Mouse (Mus musculus) intestine, postnatal 0 days (tissue): ENCODE results near the gene Timp3. TPM values are rescaled to one million over a fixed set of nuclear protein-coding genes. Genes with fewer than 3 reads are reported as not detected.
A peak's percentile ranks its signal among the peaks of the same experiment; 100 is the strongest.
"Not testable (repeated sequence)": the region's sequence is repeated elsewhere in the genome, so short reads cannot be mapped to it uniquely, and the experiment has no call there.

Experiments
- ATAC-seq: fragments of 200-750 bp; cut with Nextera tagmentation; 2 replicates; pipeline ENCODE4 v1.8.0; 2017; ENCODE audit warnings: mild to moderate bottlenecking, moderate TSS enrichment, moderate library complexity
- H3K27ac ChIP-seq: fragments of 300-500 bp; sonication (generic); 2 replicates; pipeline ENCODE4 v1.5.1; 2014; ENCODE audit warnings: mild to moderate bottlenecking, low read depth, low read length, moderate library complexity
- H3K27me3 ChIP-seq: fragments of 300-500 bp; sonication (generic); replicated peaks from 2 replicates; pipeline ENCODE4 v1.6.1; 2014; ENCODE audit warnings: low read length, mixed read lengths; ENCODE audit not compliant: control insufficient read depth, insufficient read depth
- H3K36me3 ChIP-seq: fragments of 300-500 bp; sonication (generic); 2 replicates; pipeline ENCODE4 v1.6.1; 2014; ENCODE audit warnings: mild to moderate bottlenecking, moderate library complexity; ENCODE audit not compliant: control insufficient read depth, insufficient read depth
- H3K4me1 ChIP-seq: fragments of 300-500 bp; sonication (generic); replicated peaks from 2 replicates; pipeline ENCODE4 v1.6.1; 2014; ENCODE audit warnings: antibody characterized with exemption, low read length, mixed read lengths; ENCODE audit not compliant: control insufficient read depth, insufficient read depth
- H3K4me2 ChIP-seq: fragments of 300-500 bp; sonication (generic); replicated peaks from 2 replicates; pipeline ENCODE4 v1.6.1; 2014; ENCODE audit warnings: low read depth, mild to moderate bottlenecking, moderate library complexity
- H3K4me3 ChIP-seq: fragments of 300-500 bp; sonication (generic); 2 replicates; pipeline ENCODE4 v1.5.1; 2014; ENCODE audit warnings: low read depth, low read length
- H3K9ac ChIP-seq: fragments of 300-500 bp; sonication (generic); 2 replicates; pipeline ENCODE4 v1.6.1; 2014; ENCODE audit warnings: mild to moderate bottlenecking, low read depth, low read length
- H3K9me3 ChIP-seq: fragments of 300-500 bp; sonication (generic); 2 replicates; pipeline ENCODE4 v1.6.1; 2016; ENCODE audit warnings: mixed run types; ENCODE audit not compliant: control insufficient read depth
- CTCF ChIP-seq: sonication (generic); IDR thresholded peaks from 2 replicates; pipeline ENCODE4 v1.5.1; 2016; ENCODE audit warnings: low read depth, mild to moderate bottlenecking, control low read depth, antibody characterized with exemption, moderate library complexity
- WGBS: fragments of 180-500 bp; shearing (Covaris S2); extraction: QIAGEN DNeasy Blood & Tissue Kit; methylation state at CpG from one replicate; pipeline ENCODE4 v1.1.7; 2014; 5-methylcytosine and 5-hydroxymethylcytosine counted together
- polyA plus RNA-seq: library from polyadenylated mRNA; unstranded; fragments of >200 nt; fragmentation: Nextera tagmentation; extraction: Ambion mirVana; gene quantifications from 2 replicates; pipeline ENCODE4 v1.2.1, GENCODE M21; 2015

Gene Timp3
- polyA plus RNA-seq, 1 experiment from 2014 or later: 24.2 TPM

DNA sequence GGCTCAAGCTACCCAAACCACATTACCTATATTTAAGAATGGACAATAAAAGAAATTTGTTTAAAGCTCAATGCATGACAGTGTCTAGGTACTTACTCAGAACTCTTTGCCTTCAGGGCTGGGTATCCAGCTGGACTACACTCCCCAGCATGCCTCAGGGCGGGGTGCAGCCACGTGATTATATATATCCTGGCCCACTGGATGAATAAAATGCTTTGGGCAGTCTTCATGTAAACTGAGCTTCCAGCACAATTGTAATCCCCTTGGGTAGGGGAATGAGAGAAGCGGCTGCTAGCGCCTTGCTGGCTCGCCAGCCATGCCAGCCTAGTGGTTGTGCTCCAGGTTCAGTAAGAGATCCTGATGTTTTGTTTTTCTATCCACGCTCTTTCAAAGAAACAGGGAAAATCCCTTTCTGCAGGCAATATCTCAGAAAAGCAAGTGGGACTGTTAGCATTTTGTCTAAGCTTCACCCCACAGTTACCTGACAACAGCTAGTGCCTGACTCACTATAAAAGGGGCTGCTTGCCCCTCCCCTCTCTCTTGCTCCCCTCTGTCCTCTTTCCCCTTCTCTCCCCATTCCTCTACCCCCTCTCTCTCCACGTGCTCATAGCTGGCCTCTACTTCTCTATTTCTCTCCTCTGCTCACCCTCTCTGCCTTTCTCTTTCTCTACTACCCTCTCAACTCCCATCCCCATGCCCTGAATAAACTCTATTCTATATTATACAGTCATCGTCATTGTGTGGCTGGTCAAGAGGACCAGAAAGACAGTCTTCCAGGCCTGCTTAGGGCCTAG lies 76.4 kb downstream of the Timp3 start:
- Histone ChIP-seq H3K9ac (no peak overlapping the region), H3K4me2 (no peak overlapping the region), H3K27ac (no peak overlapping the region), H3K9me3 (no peaks in the 10 kb centered on the region), H3K36me3 (no peaks in the 10 kb centered on the region), H3K4me3 (no peak overlapping the region), H3K27me3 (no peaks in the 10 kb centered on the region), H3K4me1 (no peaks in the 10 kb centered on the region)
- 63% methylated on average over 8 of the region's 8 CpGs for WGBS
- no peak for TF ChIP-seq CTCF
- ATAC-seq: no peak

DNA sequence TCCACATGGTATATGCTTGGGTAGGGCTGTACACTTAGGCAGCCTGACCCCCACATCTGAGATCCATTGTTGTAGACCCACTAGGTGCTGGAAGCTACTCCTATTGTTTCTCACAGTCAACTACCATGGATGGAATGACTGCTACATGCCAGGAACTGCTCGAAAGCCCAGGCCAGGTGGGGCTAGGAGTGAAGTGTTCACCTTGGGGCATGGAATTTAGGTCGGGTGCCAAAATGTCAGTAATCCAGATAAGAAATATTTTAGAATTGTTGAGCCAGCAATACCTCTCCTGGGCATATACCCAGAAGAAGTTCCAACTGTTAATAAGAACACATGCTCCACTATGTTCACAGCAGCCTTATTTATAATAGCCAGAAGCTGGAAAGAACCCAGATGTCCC lies 78.6 kb downstream of the Timp3 start:
- not testable (repeated sequence) for ATAC-seq, H3K4me2 ChIP-seq, H3K36me3 ChIP-seq, H3K4me3 ChIP-seq, H3K4me1 ChIP-seq, H3K9ac ChIP-seq, H3K9me3 ChIP-seq, H3K27ac ChIP-seq, H3K27me3 ChIP-seq
- 75% methylated on average over 2 of the region's 2 CpGs for WGBS

DNA sequence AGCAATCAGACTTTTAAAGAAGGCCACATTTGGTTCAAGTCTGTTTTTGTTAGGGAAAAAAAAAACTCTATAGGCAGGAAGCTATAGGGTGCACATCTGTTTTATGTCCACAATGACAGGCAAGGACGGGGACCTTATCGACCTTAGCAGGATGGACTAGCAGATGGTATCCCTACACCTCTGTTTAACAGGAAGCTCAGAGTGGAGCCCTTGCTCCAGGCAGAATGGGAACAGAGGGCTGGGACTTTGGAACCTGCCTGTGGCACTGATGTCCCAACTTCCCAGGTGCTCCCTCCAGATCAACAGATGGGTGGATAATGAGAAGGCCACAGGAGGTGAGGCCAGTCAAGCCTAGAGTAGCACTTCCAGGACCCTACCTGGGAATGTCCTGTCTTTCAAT lies 80.5 kb downstream of the Timp3 start:
- H3K27ac ChIP-seq: no peak overlapping the region
- H3K4me3 ChIP-seq: no peak overlapping the region
- no peak for TF ChIP-seq CTCF
- no peaks in the 10 kb centered on the region for H3K9me3 ChIP-seq
- peak; percentile 38; the same call in 1 of the 2 replicates for ATAC-seq
- H3K36me3 ChIP-seq: no peaks in the 10 kb centered on the region
- 59% methylated on average over 2 of the region's 2 CpGs for WGBS
- H3K9ac ChIP-seq: no peak overlapping the region
- H3K4me1 ChIP-seq: no peaks in the 10 kb centered on the region
- H3K27me3 ChIP-seq: no peaks in the 10 kb centered on the region
- H3K4me2 ChIP-seq: no peak overlapping the region

DNA sequence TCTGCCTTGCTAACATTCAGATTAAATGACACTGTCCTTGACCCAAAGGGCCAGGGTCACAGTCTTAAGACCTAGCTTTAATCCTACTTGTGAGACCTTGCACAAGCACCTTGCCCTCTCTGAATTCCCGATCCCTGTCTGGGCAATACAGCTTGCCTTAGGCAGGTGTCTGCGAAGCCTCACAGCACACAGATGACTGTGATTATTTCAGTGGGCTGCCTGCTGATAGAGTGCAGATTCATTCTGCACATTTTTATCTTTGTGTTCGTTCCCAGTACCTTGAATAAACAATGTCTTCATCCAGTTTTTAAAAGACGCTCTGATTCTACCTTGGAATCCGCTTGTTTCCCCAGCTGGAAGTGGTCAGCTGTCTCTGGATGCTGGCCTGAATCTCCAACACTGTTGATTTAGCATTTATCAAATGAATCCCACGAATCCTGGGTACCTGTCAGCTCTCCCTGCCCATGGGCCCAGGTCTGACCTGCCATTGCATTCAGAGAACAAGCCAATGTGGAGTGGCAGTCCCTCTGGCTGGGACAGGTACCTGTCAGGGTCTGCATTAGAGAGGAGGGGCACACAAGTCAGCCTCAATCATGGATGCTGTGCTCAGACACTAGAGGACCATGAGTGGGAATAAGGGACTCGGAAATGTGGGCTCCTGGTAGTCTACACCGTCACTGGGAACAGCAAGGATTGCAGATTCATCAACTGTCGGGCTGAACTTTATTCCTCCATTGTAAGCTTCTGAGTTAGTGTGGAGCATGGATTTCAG lies 81.2 kb downstream of the Timp3 start:
- no peak for ATAC-seq
- no peaks in the 10 kb centered on the region for H3K9me3 ChIP-seq
- H3K4me2 ChIP-seq: no peak overlapping the region
- H3K4me3 ChIP-seq: no peak overlapping the region
- no peaks in the 10 kb centered on the region for H3K36me3 ChIP-seq
- no peak overlapping the region for H3K27ac ChIP-seq
- no peaks in the 10 kb centered on the region for H3K4me1 ChIP-seq
- no peak overlapping the region for H3K9ac ChIP-seq
- WGBS: 59% methylated on average over 9 of the region's 9 CpGs
- no peak for TF ChIP-seq CTCF
- H3K27me3 ChIP-seq: no peaks in the 10 kb centered on the region

DNA sequence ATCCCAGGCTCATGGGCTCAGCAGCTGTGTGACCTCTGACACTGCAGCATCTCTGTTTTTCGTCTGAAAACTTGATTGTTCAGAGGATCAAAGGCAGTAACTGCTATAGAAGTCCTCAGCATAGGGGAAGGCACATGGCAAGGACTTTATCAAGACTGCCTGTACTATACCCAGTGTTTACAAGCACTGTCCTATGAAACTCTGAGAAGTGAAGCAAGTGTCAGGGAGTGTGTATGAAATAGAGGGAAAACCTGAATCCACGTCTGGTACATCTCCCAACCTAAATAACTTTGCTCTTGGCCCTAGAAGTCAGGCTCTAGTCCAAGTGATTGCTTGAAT lies 81.7 kb downstream of the Timp3 start:
- ATAC-seq: no peak
- WGBS: 37% methylated on average over 2 of the region's 2 CpGs
- H3K27ac ChIP-seq: no peak overlapping the region

DNA sequence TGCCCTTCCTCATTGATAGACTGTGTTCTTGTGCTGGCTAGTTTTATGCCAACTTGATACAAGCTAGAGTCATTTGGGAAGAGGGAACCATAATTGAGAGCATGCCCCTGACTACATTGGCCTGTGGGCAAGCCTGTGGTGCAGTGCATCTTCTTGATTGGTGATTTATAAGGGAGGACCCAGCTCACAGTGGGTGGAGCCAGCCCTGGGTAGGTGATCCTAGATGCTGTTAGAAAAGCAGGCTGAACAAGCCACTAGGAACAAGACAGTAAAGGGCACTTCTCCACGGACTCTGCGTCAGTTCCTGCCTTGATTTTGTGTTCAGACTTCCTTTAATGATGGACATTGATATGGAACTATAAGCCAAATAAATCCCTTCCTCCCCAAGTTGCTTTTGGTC lies 84.5 kb downstream of the Timp3 start:
- Histone ChIP-seq H3K4me3 (no peak overlapping the region), H3K9ac (no peak overlapping the region), H3K4me1 (no peaks in the 10 kb centered on the region), H3K4me2 (no peak overlapping the region), H3K27me3 (no peaks in the 10 kb centered on the region), H3K27ac (no peak overlapping the region), H3K9me3 (no peaks in the 10 kb centered on the region), H3K36me3 (no peaks in the 10 kb centered on the region)
- TF ChIP-seq CTCF: no peak
- ATAC-seq: no peak
- WGBS: 91% methylated on average over 2 of the region's 2 CpGs

More for the DNA sequence above, 81.7 kb downstream of the Timp3 start:
- Histone ChIP-seq H3K4me1 (no peaks in the 10 kb centered on the region), H3K4me2 (no peak overlapping the region), H3K4me3 (no peak overlapping the region), H3K27me3 (no peaks in the 10 kb centered on the region), H3K9me3 (no peaks in the 10 kb centered on the region), H3K9ac (no peak overlapping the region), H3K36me3 (no peaks in the 10 kb centered on the region)
- no peak for TF ChIP-seq CTCF
